Mouse (Mus musculus) hindbrain, postnatal 0 days (tissue): ENCODE results near the gene Lrch1. TPM values are rescaled to one million over a fixed set of nuclear protein-coding genes. Genes with fewer than 3 reads are reported as not detected.

ENCODE experiments used
- ATAC-seq: fragments of 200-750 bp; cut with Nextera tagmentation; 2 replicates; pipeline ENCODE4 v1.8.0; 2017; ENCODE audit warnings: mild to moderate bottlenecking, moderate TSS enrichment, moderate library complexity
- DNase-seq: peaks from one replicate; pipeline ENCODE4 v3.0.0-alpha.2; 2015; ENCODE audit warnings: low spot score
- H3K27ac ChIP-seq: fragments of 300-500 bp; sonication (generic); 2 replicates; pipeline ENCODE4 v1.5.1; 2014; ENCODE audit warnings: mild to moderate bottlenecking
- H3K27me3 ChIP-seq: fragments of 300-500 bp; sonication (generic); 2 replicates; pipeline ENCODE4 v1.6.1; 2014; ENCODE audit warnings: low read length, mixed read lengths; ENCODE audit not compliant: insufficient read depth
- H3K36me3 ChIP-seq: fragments of 300-500 bp; sonication (generic); 2 replicates; pipeline ENCODE4 v1.6.1; 2014; ENCODE audit warnings: low read length, mixed read lengths; ENCODE audit not compliant: insufficient read depth
- H3K4me1 ChIP-seq: fragments of 300-500 bp; sonication (generic); 2 replicates; pipeline ENCODE4 v1.6.1; 2014; ENCODE audit warnings: antibody characterized with exemption, low read length, mixed read lengths; ENCODE audit not compliant: insufficient read depth
- H3K4me2 ChIP-seq: fragments of 300-500 bp; sonication (generic); 2 replicates; pipeline ENCODE4 v1.6.1; 2014; ENCODE audit warnings: low read depth, mild to moderate bottlenecking, low read length, moderate library complexity, mixed read lengths
- H3K4me3 ChIP-seq: fragments of 300-500 bp; sonication (generic); 2 replicates; pipeline ENCODE4 v1.5.1; 2014; ENCODE audit warnings: low read length
- H3K9ac ChIP-seq: fragments of 300-500 bp; sonication (generic); replicated peaks from 2 replicates; pipeline ENCODE4 v1.6.1; 2014; ENCODE audit warnings: mild to moderate bottlenecking, low read length, moderate library complexity, mixed read lengths
- H3K9me3 ChIP-seq: fragments of 300-500 bp; sonication (generic); 2 replicates; pipeline ENCODE4 v1.6.1; 2016; ENCODE audit warnings: low read length, mixed read lengths
- CTCF ChIP-seq: IDR thresholded peaks from 2 replicates; pipeline ENCODE4 v1.5.1; 2016; ENCODE audit warnings: antibody characterized with exemption, control low read depth, low read depth
- WGBS: fragments of 180-500 bp; shearing (Covaris S2); extraction: QIAGEN DNeasy Blood & Tissue Kit; methylation state at CpG from one replicate; pipeline ENCODE4 v1.1.7; 2014; 5-methylcytosine and 5-hydroxymethylcytosine counted together
- polyA plus RNA-seq: library from polyadenylated mRNA; unstranded; fragments of >200 nt; fragmentation: Nextera tagmentation; extraction: Ambion mirVana; gene quantifications from 2 replicates; pipeline ENCODE4 v1.2.1, GENCODE M21; 2015
- total RNA-seq: library from RNA; depleted of rRNA; stranded (reverse); fragments of >200 nt; gene quantifications from 2 replicates; pipeline ENCODE4 v1.2.3, GENCODE M21; 2014

Lrch1 gene
- total and polyA plus RNA-seq, 2 experiments from 2014 or later: 17.3 to 22.3 TPM

- no peak overlapping the region for H3K27ac ChIP-seq
- peaks cover 3% of the 10 kb centered on the region; the same call in 1 of the 2 replicates for H3K4me1 ChIP-seq
- no peak for TF ChIP-seq CTCF
- 64% methylated on average over 7 of the region's 7 CpGs for WGBS
- H3K4me3 ChIP-seq: no peak overlapping the region
- H3K4me2 ChIP-seq: no peak overlapping the region
- H3K36me3 ChIP-seq: no peaks in the 10 kb centered on the region
- ATAC-seq: no peak
- no peak overlapping the region for H3K9ac ChIP-seq
- H3K27me3 ChIP-seq: no peaks in the 10 kb centered on the region
- no peak for DNase-seq
- no peaks in the 10 kb centered on the region for H3K9me3 ChIP-seq
Measured at GRCm38 (mm10) chr14:74838816-74839215, 108.9 kb downstream of the Lrch1 start.

GRCm38 (mm10) chr14:74835010-74835409 lies 112.7 kb downstream of the Lrch1 start:
- H3K9me3 ChIP-seq: no peaks in the 10 kb centered on the region
- no peak for DNase-seq
- no peaks in the 10 kb centered on the region for H3K36me3 ChIP-seq
- no peak overlapping the region for H3K9ac ChIP-seq
- no peak overlapping the region for H3K4me3 ChIP-seq
- ATAC-seq: 0 out of 2 replicates have a peak, but pooled peaks have one; percentile 36
- H3K27ac ChIP-seq: no peak overlapping the region
- H3K4me2 ChIP-seq: no peak overlapping the region
- no peaks in the 10 kb centered on the region for H3K27me3 ChIP-seq
- WGBS: 62% methylated on average over 1 of the region's 1 CpGs
- peaks cover 3% of the 10 kb centered on the region; the same call in 1 of the 2 replicates for H3K4me1 ChIP-seq
- no peak for TF ChIP-seq CTCF

GRCm38 (mm10) chr14:74834215-74834614 lies 113.5 kb downstream of the Lrch1 start:
- H3K9me3 ChIP-seq: no peaks in the 10 kb centered on the region
- no peak for TF ChIP-seq CTCF
- DNase-seq: no peak
- H3K4me3 ChIP-seq: no peak overlapping the region
- H3K36me3 ChIP-seq: no peaks in the 10 kb centered on the region
- H3K27ac ChIP-seq: no peak overlapping the region
- H3K4me2 ChIP-seq: no peak overlapping the region
- no peak for ATAC-seq
- H3K4me1 ChIP-seq: no peaks in the 10 kb centered on the region
- no peaks in the 10 kb centered on the region for H3K27me3 ChIP-seq
- H3K9ac ChIP-seq: no peak overlapping the region
- WGBS: 100% methylated on average over 1 of the region's 1 CpGs

- no peak overlapping the region for H3K4me3 ChIP-seq
- no peaks in the 10 kb centered on the region for H3K4me1 ChIP-seq
- no peak overlapping the region for H3K9ac ChIP-seq
- TF ChIP-seq CTCF: no peak
- no peaks in the 10 kb centered on the region for H3K36me3 ChIP-seq
- no peaks in the 10 kb centered on the region for H3K27me3 ChIP-seq
- H3K9me3 ChIP-seq: no peaks in the 10 kb centered on the region
- DNase-seq: no peak
- WGBS: 67% methylated on average over 5 of the region's 5 CpGs
- ATAC-seq: 0 out of 2 replicates have a peak, but pooled peaks have one; percentile 14
- no peak overlapping the region for H3K4me2 ChIP-seq
- H3K27ac ChIP-seq: peak overlapping the region; percentile 32; the same call in 1 of the 2 replicates
Measured at GRCm38 (mm10) chr14:74831653-74832052, 116.0 kb downstream of the Lrch1 start.

DNA sequence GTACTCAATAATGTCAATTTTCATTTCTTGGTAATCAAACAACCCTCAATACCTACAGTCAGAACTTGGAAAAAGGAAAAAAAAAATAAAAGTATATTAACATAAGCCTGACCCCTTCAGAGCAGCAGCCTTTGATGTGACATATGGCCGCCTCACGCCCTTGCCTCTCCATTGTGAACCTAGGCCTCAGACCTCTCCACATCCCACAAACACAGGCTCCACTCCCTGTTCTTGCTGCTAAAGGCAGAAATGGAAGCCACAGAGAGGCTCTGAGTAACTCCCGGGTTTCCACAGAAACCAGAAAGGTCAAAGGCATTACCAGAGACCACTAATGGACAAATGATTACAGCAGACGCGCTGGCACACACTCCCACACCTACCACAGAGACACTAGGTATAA lies 116.6 kb downstream of the Lrch1 start:
- Histone ChIP-seq H3K4me1 (no peaks in the 10 kb centered on the region), H3K36me3 (no peaks in the 10 kb centered on the region), H3K27ac (peak overlapping the region; percentile 32; the same call in 1 of the 2 replicates), H3K4me3 (no peak overlapping the region), H3K9me3 (no peaks in the 10 kb centered on the region), H3K4me2 (no peak overlapping the region), H3K9ac (no peak overlapping the region), H3K27me3 (no peaks in the 10 kb centered on the region)
- TF ChIP-seq CTCF: no peak
- ATAC-seq: 0 out of 2 replicates have a peak, but pooled peaks have one; percentile 13
- no peak for DNase-seq
- WGBS: 73% methylated on average over 5 of the region's 5 CpGs

DNA sequence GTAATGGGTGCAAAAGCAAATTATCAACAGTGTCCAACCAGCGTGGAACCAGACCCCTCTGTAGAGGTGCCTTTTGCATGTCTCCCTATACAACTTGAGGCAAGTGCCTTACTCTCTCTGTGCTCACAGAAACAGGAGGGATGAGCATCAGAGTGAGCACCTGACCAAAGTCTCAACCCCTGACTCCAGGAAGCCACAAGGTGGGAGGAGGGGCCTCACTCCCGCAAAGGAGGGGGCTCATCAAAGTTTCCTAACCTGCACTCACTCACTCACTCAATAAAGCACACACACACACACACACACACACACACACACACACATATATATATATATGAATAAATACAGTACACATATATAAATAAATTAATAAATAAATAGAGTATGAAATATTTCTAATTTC lies 117.1 kb downstream of the Lrch1 start:
- Histone ChIP-seq H3K27ac (no peak overlapping the region), H3K9ac (no peak overlapping the region), H3K36me3 (no peaks in the 10 kb centered on the region), H3K4me2 (no peak overlapping the region), H3K4me1 (no peaks in the 10 kb centered on the region), H3K27me3 (no peaks in the 10 kb centered on the region), H3K4me3 (no peak overlapping the region), H3K9me3 (no peaks in the 10 kb centered on the region)
- DNase-seq (no peak), ATAC-seq (no peak)
- 80% methylated on average over 2 of the region's 2 CpGs for WGBS
- TF ChIP-seq CTCF: no peak

GRCm38 (mm10) chr14:74822757-74823680 lies 124.7 kb downstream of the Lrch1 start:
- Histone ChIP-seq H3K4me2 (no peak overlapping the region), H3K9me3 (no peaks in the 10 kb centered on the region), H3K27ac (no peak overlapping the region), H3K36me3 (no peaks in the 10 kb centered on the region), H3K9ac (no peak overlapping the region), H3K4me1 (no peaks in the 10 kb centered on the region), H3K27me3 (no peaks in the 10 kb centered on the region), H3K4me3 (no peak overlapping the region)
- DNase-seq: no peak
- WGBS: 67% methylated on average over 7 of the region's 7 CpGs
- ATAC-seq: no peak
- TF ChIP-seq CTCF: no peak
